Mouse (Mus musculus): ENCODE results near the gene Tubb2b.

- no peak for TF ChIP-seq ZNF384 (IDR thresholded peaks at IDR 0.05; ENCODE audit: low read depth, low read length)
- no peak for TF ChIP-seq CHD2 (IDR thresholded peaks at IDR 0.05; ENCODE audit: low read depth, low read length)
- TF ChIP-seq MAFK (IDR thresholded peaks at IDR 0.05; ENCODE audit: insufficient read depth, low read depth, low read length): no peak
- TF ChIP-seq HCFC1 (IDR thresholded peaks at IDR 0.05; ENCODE audit: borderline replicate concordance, insufficient read depth, low read length): no peak
- TF ChIP-seq ZC3H11A (IDR thresholded peaks at IDR 0.05; ENCODE audit: borderline replicate concordance, low read depth, low read length): no peak
Measured at GRCm38 (mm10) chr13:34152695-34153094, 22.4 kb upstream of the Tubb2b start.
